Mouse (Mus musculus): ENCODE data around the gene Akt2. TPM values are rescaled to one million over a fixed set of nuclear protein-coding genes. Genes with fewer than 3 reads are reported as not detected.

The Akt2 gene
- polyA plus RNA-seq, 1 experiment from 2014 or later, result 117 TPM

Other genes with a start within 250 kb of the Akt2 start
- gene Shkbp1, start 235.5 kb upstream of the Akt2 start, polyA plus RNA-seq (2015; fragmentation: Nextera tagmentation; extraction: Ambion mirVana), result 36.8 and 46.2 TPM in 2 replicates
- 0.35 and 0.43 TPM in 2 replicates for gene Gm20479, start 234.1 kb upstream of the Akt2 start, polyA plus RNA-seq (2015; fragmentation: Nextera tagmentation; extraction: Ambion mirVana)
- 0.43 and 0.85 TPM in 2 replicates for gene Sptbn4, start 143.9 kb upstream of the Akt2 start, polyA plus RNA-seq (2015; fragmentation: Nextera tagmentation; extraction: Ambion mirVana)
- gene Blvrb, start 143.6 kb upstream of the Akt2 start, polyA plus RNA-seq (2015; fragmentation: Nextera tagmentation; extraction: Ambion mirVana), result 73.0 and 73.5 TPM in 2 replicates
- gene Sertad3, start 117.8 kb upstream of the Akt2 start, polyA plus RNA-seq (2015; fragmentation: Nextera tagmentation; extraction: Ambion mirVana), result 36.4 and 39.2 TPM in 2 replicates
- gene Sertad1, start 104.6 kb upstream of the Akt2 start, polyA plus RNA-seq (2015; fragmentation: Nextera tagmentation; extraction: Ambion mirVana), result 41.7 and 51.6 TPM in 2 replicates
- 5.1 and 6.7 TPM in 2 replicates for gene Prx, start 92.2 kb upstream of the Akt2 start, polyA plus RNA-seq (2015; fragmentation: Nextera tagmentation; extraction: Ambion mirVana)
- gene Hipk4, start 68.3 kb upstream of the Akt2 start, polyA plus RNA-seq (2015; fragmentation: Nextera tagmentation; extraction: Ambion mirVana), result 0.77 and 1.1 TPM in 2 replicates
- gene Pld3, start 38.3 kb upstream of the Akt2 start, polyA plus RNA-seq (2015; fragmentation: Nextera tagmentation; extraction: Ambion mirVana), result 121 and 122 TPM in 2 replicates
- 36.4 and 38.0 TPM in 2 replicates for gene 2310022A10Rik, start 38.3 kb upstream of the Akt2 start, polyA plus RNA-seq (2015; fragmentation: Nextera tagmentation; extraction: Ambion mirVana)
- 0.60 and 1.3 TPM in 2 replicates for gene Ttc9b, start 62.4 kb downstream of the Akt2 start, polyA plus RNA-seq (2015; fragmentation: Nextera tagmentation; extraction: Ambion mirVana)
- 10.1 and 11.3 TPM in 2 replicates for gene Map3k10, start 83.0 kb downstream of the Akt2 start, polyA plus RNA-seq (2015; fragmentation: Nextera tagmentation; extraction: Ambion mirVana)
- 3.6 and 4.9 TPM in 2 replicates for gene Zfp607b, start 97.8 kb downstream of the Akt2 start, polyA plus RNA-seq (2015; fragmentation: Nextera tagmentation; extraction: Ambion mirVana)
- 37.7 and 38.2 TPM in 2 replicates for gene Zfp60, start 139.8 kb downstream of the Akt2 start, polyA plus RNA-seq (2015; fragmentation: Nextera tagmentation; extraction: Ambion mirVana)
- gene Zfp626, start 215.6 kb downstream of the Akt2 start, polyA plus RNA-seq (2015; fragmentation: Nextera tagmentation; extraction: Ambion mirVana), result 2.4 and 2.7 TPM in 2 replicates
- 7.2 and 8.1 TPM in 2 replicates for gene Zfp59, start 247.1 kb downstream of the Akt2 start, polyA plus RNA-seq (2015; fragmentation: Nextera tagmentation; extraction: Ambion mirVana)

Measured in embryonic facial prominence, embryonic 15.5 days (tissue).